Mouse (Mus musculus): ENCODE measurements at regions not wholly inside any gene's neighbourhood (a gene's known extent, or its start where the extent isn't known, plus 50 kb on each side); places are given as distances from the start of the nearest gene placed in this dataset.

DNA sequence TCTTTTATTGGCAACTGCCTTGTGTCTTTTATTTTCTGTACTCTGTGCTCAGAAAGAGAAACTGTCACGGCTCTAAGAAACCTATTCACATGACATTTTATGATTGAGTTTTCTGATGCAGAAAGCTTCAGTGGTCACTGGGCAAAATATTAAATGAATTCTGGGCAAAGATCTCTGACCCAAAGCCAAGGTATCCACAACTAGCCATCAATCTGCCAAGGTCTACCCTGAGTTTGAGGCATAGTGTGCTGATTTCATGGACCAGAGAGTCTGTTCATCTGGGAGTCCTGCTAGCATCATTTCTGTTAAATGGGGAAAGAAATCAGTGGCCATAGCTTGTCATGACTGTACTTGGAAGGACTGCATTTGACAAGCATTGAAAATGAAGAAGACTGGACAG is 103.3 kb downstream of the Klf6 start:
- Histone ChIP-seq H3K9ac (ENCODE audit: low read length) (no peak overlapping the region), H3K27me3 (ENCODE audit: control insufficient read depth, insufficient read depth, low read length) (no peaks in the 10 kb centered on the region), H3K36me3 (ENCODE audit: control insufficient read depth, insufficient read depth, low read length) (no peaks in the 10 kb centered on the region), H3K4me3 (ENCODE audit: low read depth, low read length) (no peak overlapping the region), H3K27ac (ENCODE audit: low read depth, low read length) (no peak overlapping the region), H3K4me2 (ENCODE audit: low read depth) (no peak overlapping the region), H3K4me1 (ENCODE audit: control insufficient read depth, insufficient read depth, low read length) (no peaks in the 10 kb centered on the region), H3K9me3 (ENCODE audit: control insufficient read depth, low read length) (no peaks in the 10 kb centered on the region)
- DNase-seq (ENCODE audit: low spot score): no peak
- no peak for ATAC-seq (ENCODE audit: insufficient read depth, low FRiP score, low TSS enrichment)
- 93% methylated on average over 1 of the region's 1 CpGs for WGBS

GRCm38 (mm10) chr13:5978615-5979014 is 117.3 kb downstream of the Klf6 start:
- H3K4me1 ChIP-seq (ENCODE audit: control insufficient read depth, insufficient read depth, low read length): no peaks in the 10 kb centered on the region
- H3K27me3 ChIP-seq (ENCODE audit: control insufficient read depth, insufficient read depth, low read length): no peaks in the 10 kb centered on the region
- H3K9ac ChIP-seq (ENCODE audit: low read length): no peak overlapping the region
- H3K9me3 ChIP-seq (ENCODE audit: control insufficient read depth, low read length): no peaks in the 10 kb centered on the region
- WGBS: 62% methylated on average over 1 of the region's 1 CpGs
- ATAC-seq (ENCODE audit: insufficient read depth, low FRiP score, low TSS enrichment) (no peak), DNase-seq (ENCODE audit: low spot score) (no peak)
- no peak overlapping the region for H3K4me2 ChIP-seq (ENCODE audit: low read depth)
- no peak overlapping the region for H3K27ac ChIP-seq (ENCODE audit: low read depth, low read length)
- H3K36me3 ChIP-seq (ENCODE audit: control insufficient read depth, insufficient read depth, low read length): no peaks in the 10 kb centered on the region
- no peak overlapping the region for H3K4me3 ChIP-seq (ENCODE audit: low read depth, low read length)

DNA sequence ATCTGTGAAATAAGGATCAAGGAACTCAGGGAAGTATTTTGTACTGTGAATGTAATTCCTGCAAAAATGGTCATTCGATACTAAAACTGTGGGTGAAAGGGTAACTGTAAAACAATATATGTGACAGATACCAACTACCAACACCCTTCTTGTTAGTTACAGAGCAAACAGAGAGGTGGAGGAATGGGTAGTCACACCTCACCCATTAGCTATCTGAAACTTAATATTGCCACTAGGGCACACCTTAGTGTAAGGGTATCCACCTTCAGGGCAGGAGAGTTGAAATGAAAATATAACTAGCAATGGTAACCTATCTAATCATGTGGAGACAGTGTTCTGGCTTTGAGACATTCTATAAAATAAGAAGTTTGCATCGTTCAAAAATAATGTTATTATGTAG is 126.2 kb downstream of the Klf6 start:
- no peaks in the 10 kb centered on the region for H3K36me3 ChIP-seq (ENCODE audit: control insufficient read depth, insufficient read depth, low read length)
- H3K9me3 ChIP-seq (ENCODE audit: control insufficient read depth, low read length): no peaks in the 10 kb centered on the region
- ATAC-seq (ENCODE audit: insufficient read depth, low FRiP score, low TSS enrichment) (no peak), DNase-seq (ENCODE audit: low spot score) (no peak)
- H3K4me3 ChIP-seq (ENCODE audit: low read depth, low read length): no peak overlapping the region
- WGBS: 96% methylated on average over 2 of the region's 2 CpGs
- no peak overlapping the region for H3K9ac ChIP-seq (ENCODE audit: low read length)
- no peak overlapping the region for H3K4me2 ChIP-seq (ENCODE audit: low read depth)
- H3K27me3 ChIP-seq (ENCODE audit: control insufficient read depth, insufficient read depth, low read length): no peaks in the 10 kb centered on the region
- H3K4me1 ChIP-seq (ENCODE audit: control insufficient read depth, insufficient read depth, low read length): no peaks in the 10 kb centered on the region
- H3K27ac ChIP-seq (ENCODE audit: low read depth, low read length): no peak overlapping the region

DNA sequence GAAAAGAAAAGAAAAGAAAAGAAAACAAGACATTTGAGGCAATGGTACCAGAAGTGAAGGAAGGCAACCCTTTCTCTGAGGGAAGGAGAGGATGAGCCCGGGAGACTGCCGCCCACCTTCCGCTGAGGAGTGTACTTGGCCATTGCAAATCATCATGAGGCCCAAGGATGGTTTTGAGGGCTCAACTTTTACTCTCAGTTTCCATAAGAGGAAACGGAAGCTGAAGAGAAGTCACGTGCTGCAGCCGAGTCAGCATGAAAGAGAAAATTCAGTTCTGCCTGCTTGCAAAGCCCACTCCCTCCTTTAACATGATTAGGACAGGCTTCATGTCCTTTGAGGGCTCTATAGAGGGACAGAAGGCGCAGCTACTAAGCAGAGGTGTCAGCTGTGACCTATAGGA is 127.1 kb downstream of the Klf6 start:
- no peaks in the 10 kb centered on the region for H3K4me1 ChIP-seq (ENCODE audit: control insufficient read depth, insufficient read depth, low read length)
- no peaks in the 10 kb centered on the region for H3K36me3 ChIP-seq (ENCODE audit: control insufficient read depth, insufficient read depth, low read length)
- no peaks in the 10 kb centered on the region for H3K9me3 ChIP-seq (ENCODE audit: control insufficient read depth, low read length)
- H3K4me3 ChIP-seq (ENCODE audit: low read depth, low read length): no peak overlapping the region
- no peak overlapping the region for H3K4me2 ChIP-seq (ENCODE audit: low read depth)
- H3K9ac ChIP-seq (ENCODE audit: low read length): no peak overlapping the region
- no peaks in the 10 kb centered on the region for H3K27me3 ChIP-seq (ENCODE audit: control insufficient read depth, insufficient read depth, low read length)
- DNase-seq (ENCODE audit: low spot score) (no peak), ATAC-seq (ENCODE audit: insufficient read depth, low FRiP score, low TSS enrichment) (no peak)
- H3K27ac ChIP-seq (ENCODE audit: low read depth, low read length): no peak overlapping the region
- 86% methylated on average over 7 of the region's 7 CpGs for WGBS

- Histone ChIP-seq H3K9ac (ENCODE audit: low read length) (no peak overlapping the region), H3K27me3 (ENCODE audit: control insufficient read depth, insufficient read depth, low read length) (no peaks in the 10 kb centered on the region), H3K4me2 (ENCODE audit: low read depth) (no peak overlapping the region), H3K4me3 (ENCODE audit: low read depth, low read length) (no peak overlapping the region), H3K36me3 (ENCODE audit: control insufficient read depth, insufficient read depth, low read length) (no peaks in the 10 kb centered on the region), H3K27ac (ENCODE audit: low read depth, low read length) (no peak overlapping the region), H3K9me3 (ENCODE audit: control insufficient read depth, low read length) (no peaks in the 10 kb centered on the region), H3K4me1 (ENCODE audit: control insufficient read depth, insufficient read depth, low read length) (no peaks in the 10 kb centered on the region)
- 78% methylated on average over 8 of the region's 8 CpGs for WGBS
- ATAC-seq (ENCODE audit: insufficient read depth, low FRiP score, low TSS enrichment): no peak
- no peak for DNase-seq (ENCODE audit: low spot score)
Observed at GRCm38 (mm10) chr13:6000559-6001217, 139.4 kb downstream of the Klf6 start.

DNA sequence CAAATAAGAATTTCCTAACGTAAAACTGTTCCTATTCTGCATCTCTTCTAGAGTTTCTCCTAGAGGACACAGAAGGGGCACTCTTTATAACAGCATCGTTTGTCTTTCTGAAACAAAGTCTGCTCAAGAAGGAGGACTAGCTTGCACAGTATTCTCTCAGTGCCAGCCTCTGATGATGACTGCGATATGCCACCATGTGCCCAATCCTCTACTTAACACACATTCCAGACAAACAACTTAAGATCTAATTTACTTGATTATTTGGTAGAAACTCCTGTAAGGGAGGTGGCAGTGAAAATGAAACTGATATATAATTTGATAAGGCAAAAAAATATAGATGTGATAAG is 139.9 kb downstream of the Klf6 start:
- no peaks in the 10 kb centered on the region for H3K36me3 ChIP-seq (ENCODE audit: control insufficient read depth, insufficient read depth, low read length)
- H3K27ac ChIP-seq (ENCODE audit: low read depth, low read length): no peak overlapping the region
- no peak for DNase-seq (ENCODE audit: low spot score)
- ATAC-seq (ENCODE audit: insufficient read depth, low FRiP score, low TSS enrichment): no peak
- no peak overlapping the region for H3K9ac ChIP-seq (ENCODE audit: low read length)
- H3K27me3 ChIP-seq (ENCODE audit: control insufficient read depth, insufficient read depth, low read length): no peaks in the 10 kb centered on the region
- H3K9me3 ChIP-seq (ENCODE audit: control insufficient read depth, low read length): no peaks in the 10 kb centered on the region
- no peak overlapping the region for H3K4me3 ChIP-seq (ENCODE audit: low read depth, low read length)
- no peaks in the 10 kb centered on the region for H3K4me1 ChIP-seq (ENCODE audit: control insufficient read depth, insufficient read depth, low read length)
- H3K4me2 ChIP-seq (ENCODE audit: low read depth): no peak overlapping the region
- 78% methylated on average over 3 of the region's 3 CpGs for WGBS

DNA sequence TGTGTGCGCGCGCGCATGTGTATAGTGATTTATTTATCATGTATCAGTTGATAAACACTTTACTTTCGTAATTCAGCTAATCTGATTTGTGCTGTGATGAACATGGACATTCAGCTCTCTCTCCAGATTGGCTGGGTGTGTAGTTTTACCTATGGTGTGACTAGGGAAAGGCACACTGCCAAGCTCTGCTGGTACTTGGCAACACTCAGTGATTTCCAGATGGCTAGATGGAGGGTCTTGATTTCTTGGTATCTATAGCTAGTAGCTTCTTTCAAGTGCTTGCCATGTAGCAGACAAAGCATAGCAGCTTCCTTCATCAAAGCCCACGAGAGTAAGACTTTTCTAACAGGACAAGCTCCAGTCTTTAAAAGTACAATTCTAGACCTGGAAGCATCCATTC is 144.6 kb downstream of the Klf6 start:
- ATAC-seq (ENCODE audit: insufficient read depth, low FRiP score, low TSS enrichment) (no peak), DNase-seq (ENCODE audit: low spot score) (no peak)
- Histone ChIP-seq H3K27me3 (ENCODE audit: control insufficient read depth, insufficient read depth, low read length) (no peaks in the 10 kb centered on the region), H3K9me3 (ENCODE audit: control insufficient read depth, low read length) (no peaks in the 10 kb centered on the region), H3K4me3 (ENCODE audit: low read depth, low read length) (no peak overlapping the region), H3K4me1 (ENCODE audit: control insufficient read depth, insufficient read depth, low read length) (no peaks in the 10 kb centered on the region), H3K36me3 (ENCODE audit: control insufficient read depth, insufficient read depth, low read length) (no peaks in the 10 kb centered on the region), H3K27ac (ENCODE audit: low read depth, low read length) (no peak overlapping the region), H3K9ac (ENCODE audit: low read length) (no peak overlapping the region), H3K4me2 (ENCODE audit: low read depth) (no peak overlapping the region)
- 93% methylated on average over 6 of the region's 6 CpGs for WGBS

GRCm38 (mm10) chr13:6009671-6010070 is 148.4 kb downstream of the Klf6 start:
- ATAC-seq (ENCODE audit: insufficient read depth, low FRiP score, low TSS enrichment) (no peak), DNase-seq (ENCODE audit: low spot score) (no peak)
- Histone ChIP-seq H3K9me3 (ENCODE audit: control insufficient read depth, low read length) (no peaks in the 10 kb centered on the region), H3K4me2 (ENCODE audit: low read depth) (no peak overlapping the region), H3K36me3 (ENCODE audit: control insufficient read depth, insufficient read depth, low read length) (no peaks in the 10 kb centered on the region), H3K4me3 (ENCODE audit: low read depth, low read length) (no peak overlapping the region), H3K4me1 (ENCODE audit: control insufficient read depth, insufficient read depth, low read length) (no peaks in the 10 kb centered on the region), H3K27me3 (ENCODE audit: control insufficient read depth, insufficient read depth, low read length) (no peaks in the 10 kb centered on the region), H3K27ac (ENCODE audit: low read depth, low read length) (no peak overlapping the region), H3K9ac (ENCODE audit: low read length) (no peak overlapping the region)
- 78% methylated on average over 1 of the region's 1 CpGs for WGBS

- H3K4me2 ChIP-seq (ENCODE audit: low read depth): no peak overlapping the region
- H3K4me1 ChIP-seq (ENCODE audit: control insufficient read depth, insufficient read depth, low read length): no peaks in the 10 kb centered on the region
- no peaks in the 10 kb centered on the region for H3K27me3 ChIP-seq (ENCODE audit: control insufficient read depth, insufficient read depth, low read length)
- no peak overlapping the region for H3K27ac ChIP-seq (ENCODE audit: low read depth, low read length)
- H3K9ac ChIP-seq (ENCODE audit: low read length): no peak overlapping the region
- DNase-seq (ENCODE audit: low spot score): no peak
- 92% methylated on average over 4 of the region's 4 CpGs for WGBS
- no peaks in the 10 kb centered on the region for H3K9me3 ChIP-seq (ENCODE audit: control insufficient read depth, low read length)
- H3K36me3 ChIP-seq (ENCODE audit: control insufficient read depth, insufficient read depth, low read length): no peaks in the 10 kb centered on the region
- ATAC-seq (ENCODE audit: insufficient read depth, low FRiP score, low TSS enrichment): no peak
- H3K4me3 ChIP-seq (ENCODE audit: low read depth, low read length): no peak overlapping the region
Observed at GRCm38 (mm10) chr13:6027207-6027606, 165.9 kb downstream of the Klf6 start.

Measured in neural tube, embryonic 11.5 days (tissue).